Mouse (Mus musculus): ENCODE measurements at regions not wholly inside any gene's neighbourhood (a gene's known extent, or its start where the extent isn't known, plus 50 kb on each side); places are given as distances from the start of the nearest gene placed in this dataset.

- H3K4me2 ChIP-seq, result no peak overlapping the region
- no peaks in the 10 kb centered on the region for H3K27me3 ChIP-seq (replicated peaks)
- H3K9ac ChIP-seq, result no peak overlapping the region
- no peak overlapping the region for H3K27ac ChIP-seq
- no peaks in the 10 kb centered on the region for H3K4me1 ChIP-seq
- H3K36me3 ChIP-seq, result no peaks in the 10 kb centered on the region
- H3K4me3 ChIP-seq (replicated peaks), result no peak overlapping the region
- 81% methylated on average over 2 of the region's 2 CpGs for WGBS
- no peak for ATAC-seq (ENCODE audit: insufficient read depth, low FRiP score, low read depth)
- no peaks in the 10 kb centered on the region for H3K9me3 ChIP-seq
Measured at GRCm38 (mm10) chr10:98073432-98073831, 346.9 kb upstream of the C030005K15Rik start.

GRCm38 (mm10) chr10:98084881-98085280, 358.3 kb upstream of the C030005K15Rik start:
- Histone ChIP-seq H3K9ac (no peak overlapping the region), H3K4me3 (replicated peaks) (no peak overlapping the region), H3K4me1 (no peaks in the 10 kb centered on the region), H3K9me3 (no peaks in the 10 kb centered on the region), H3K27me3 (replicated peaks) (no peaks in the 10 kb centered on the region), H3K4me2 (no peak overlapping the region), H3K36me3 (no peaks in the 10 kb centered on the region), H3K27ac (no peak overlapping the region)
- ATAC-seq (ENCODE audit: insufficient read depth, low FRiP score, low read depth), result no peak
- 61% methylated on average over 2 of the region's 2 CpGs for WGBS

GRCm38 (mm10) chr10:98116296-98116695, 389.7 kb upstream of the C030005K15Rik start:
- ATAC-seq (ENCODE audit: insufficient read depth, low FRiP score, low read depth), result no peak
- H3K4me2 ChIP-seq, result no peak overlapping the region
- H3K36me3 ChIP-seq, result no peaks in the 10 kb centered on the region
- H3K4me1 ChIP-seq, result no peaks in the 10 kb centered on the region
- H3K27me3 ChIP-seq (replicated peaks), result no peaks in the 10 kb centered on the region
- WGBS, result 76% methylated on average over 5 of the region's 5 CpGs
- no peak overlapping the region for H3K4me3 ChIP-seq (replicated peaks)
- H3K9me3 ChIP-seq, result no peaks in the 10 kb centered on the region
- no peak overlapping the region for H3K27ac ChIP-seq
- H3K9ac ChIP-seq, result no peak overlapping the region

GRCm38 (mm10) chr10:98125713-98126112, 399.2 kb upstream of the C030005K15Rik start:
- Histone ChIP-seq H3K9me3 (no peaks in the 10 kb centered on the region), H3K27me3 (replicated peaks) (no peaks in the 10 kb centered on the region), H3K9ac (no peak overlapping the region), H3K4me2 (no peak overlapping the region), H3K4me3 (replicated peaks) (no peak overlapping the region), H3K4me1 (no peaks in the 10 kb centered on the region), H3K27ac (no peak overlapping the region), H3K36me3 (no peaks in the 10 kb centered on the region)
- WGBS, result 59% methylated on average over 1 of the region's 1 CpGs
- ATAC-seq (ENCODE audit: insufficient read depth, low FRiP score, low read depth), result no peak

- H3K36me3 ChIP-seq, result no peaks in the 10 kb centered on the region
- H3K4me2 ChIP-seq, result no peak overlapping the region
- no peak overlapping the region for H3K4me3 ChIP-seq (replicated peaks)
- H3K27me3 ChIP-seq (replicated peaks), result no peaks in the 10 kb centered on the region
- 36% methylated on average over 1 of the region's 1 CpGs for WGBS
- ATAC-seq (ENCODE audit: insufficient read depth, low FRiP score, low read depth), result no peak
- H3K4me1 ChIP-seq, result no peaks in the 10 kb centered on the region
- H3K9ac ChIP-seq, result no peak overlapping the region
- no peak overlapping the region for H3K27ac ChIP-seq
- no peaks in the 10 kb centered on the region for H3K9me3 ChIP-seq
Measured at GRCm38 (mm10) chr10:98135026-98135425, 408.5 kb upstream of the C030005K15Rik start.

GRCm38 (mm10) chr10:98145773-98146172, 419.2 kb upstream of the C030005K15Rik start:
- H3K4me1 ChIP-seq, result no peaks in the 10 kb centered on the region
- no peak overlapping the region for H3K9ac ChIP-seq
- H3K36me3 ChIP-seq, result no peaks in the 10 kb centered on the region
- ATAC-seq (ENCODE audit: insufficient read depth, low FRiP score, low read depth), result no peak
- no peak overlapping the region for H3K27ac ChIP-seq
- H3K4me3 ChIP-seq (replicated peaks), result no peak overlapping the region
- no peak overlapping the region for H3K4me2 ChIP-seq
- no peaks in the 10 kb centered on the region for H3K27me3 ChIP-seq (replicated peaks)
- H3K9me3 ChIP-seq, result no peaks in the 10 kb centered on the region
- WGBS, result 52% methylated on average over 1 of the region's 1 CpGs

- Histone ChIP-seq H3K9me3 (no peaks in the 10 kb centered on the region), H3K4me2 (no peak overlapping the region), H3K9ac (no peak overlapping the region), H3K4me3 (replicated peaks) (no peak overlapping the region), H3K27ac (peak overlapping the region; percentile 41; the same call in 1 of the 2 replicates), H3K4me1 (no peaks in the 10 kb centered on the region), H3K36me3 (no peaks in the 10 kb centered on the region), H3K27me3 (replicated peaks) (no peaks in the 10 kb centered on the region)
- 53% methylated on average over 9 of the region's 9 CpGs for WGBS
- no peak for ATAC-seq (ENCODE audit: insufficient read depth, low FRiP score, low read depth)
Measured at GRCm38 (mm10) chr10:98146998-98147863, 420.7 kb upstream of the C030005K15Rik start.

- Histone ChIP-seq H3K9ac (no peak overlapping the region), H3K27me3 (replicated peaks) (no peaks in the 10 kb centered on the region), H3K27ac (no peak overlapping the region), H3K9me3 (no peaks in the 10 kb centered on the region), H3K4me2 (no peak overlapping the region), H3K4me3 (replicated peaks) (no peak overlapping the region), H3K4me1 (no peaks in the 10 kb centered on the region), H3K36me3 (no peaks in the 10 kb centered on the region)
- 33% methylated on average over 2 of the region's 2 CpGs for WGBS
- no peak for ATAC-seq (ENCODE audit: insufficient read depth, low FRiP score, low read depth)
Measured at GRCm38 (mm10) chr10:98155982-98156381, 429.4 kb upstream of the C030005K15Rik start.

- no peak overlapping the region for H3K9ac ChIP-seq
- no peaks in the 10 kb centered on the region for H3K4me1 ChIP-seq
- no peaks in the 10 kb centered on the region for H3K36me3 ChIP-seq
- no peaks in the 10 kb centered on the region for H3K27me3 ChIP-seq (replicated peaks)
- no peak for ATAC-seq (ENCODE audit: insufficient read depth, low FRiP score, low read depth)
- 64% methylated on average over 3 of the region's 3 CpGs for WGBS
- H3K9me3 ChIP-seq, result no peaks in the 10 kb centered on the region
- H3K4me2 ChIP-seq, result no peak overlapping the region
- no peak overlapping the region for H3K27ac ChIP-seq
- no peak overlapping the region for H3K4me3 ChIP-seq (replicated peaks)
Measured at GRCm38 (mm10) chr10:98185666-98186065, 459.1 kb upstream of the C030005K15Rik start.

- H3K4me2 ChIP-seq, result no peak overlapping the region
- WGBS, result 79% methylated on average over 4 of the region's 4 CpGs
- no peaks in the 10 kb centered on the region for H3K4me1 ChIP-seq
- no peak for ATAC-seq (ENCODE audit: insufficient read depth, low FRiP score, low read depth)
- H3K9me3 ChIP-seq, result no peaks in the 10 kb centered on the region
- H3K4me3 ChIP-seq (replicated peaks), result no peak overlapping the region
- H3K27me3 ChIP-seq (replicated peaks), result no peaks in the 10 kb centered on the region
- no peak overlapping the region for H3K9ac ChIP-seq
- no peak overlapping the region for H3K27ac ChIP-seq
- H3K36me3 ChIP-seq, result no peaks in the 10 kb centered on the region
Measured at GRCm38 (mm10) chr10:98196852-98197251, 470.3 kb upstream of the C030005K15Rik start.

GRCm38 (mm10) chr10:98210246-98210645, 483.7 kb upstream of the C030005K15Rik start:
- ATAC-seq (ENCODE audit: insufficient read depth, low FRiP score, low read depth), result no peak
- no peak overlapping the region for H3K4me2 ChIP-seq
- H3K27ac ChIP-seq, result no peak overlapping the region
- H3K4me3 ChIP-seq (replicated peaks), result no peak overlapping the region
- H3K9ac ChIP-seq, result no peak overlapping the region
- WGBS, result 72% methylated on average over 2 of the region's 2 CpGs
- no peaks in the 10 kb centered on the region for H3K9me3 ChIP-seq
- no peaks in the 10 kb centered on the region for H3K27me3 ChIP-seq (replicated peaks)
- H3K4me1 ChIP-seq, result no peaks in the 10 kb centered on the region
- no peaks in the 10 kb centered on the region for H3K36me3 ChIP-seq

- Histone ChIP-seq H3K27ac (no peak overlapping the region), H3K9ac (no peak overlapping the region), H3K4me3 (replicated peaks) (no peak overlapping the region), H3K4me2 (no peak overlapping the region), H3K4me1 (no peaks in the 10 kb centered on the region), H3K27me3 (replicated peaks) (no peaks in the 10 kb centered on the region), H3K9me3 (no peaks in the 10 kb centered on the region), H3K36me3 (no peaks in the 10 kb centered on the region)
- ATAC-seq (ENCODE audit: insufficient read depth, low FRiP score, low read depth), result no peak
- WGBS, result 39% methylated on average over 7 of the region's 7 CpGs
Measured at GRCm38 (mm10) chr10:98212876-98213587, 486.5 kb upstream of the C030005K15Rik start.
